In genomic region chr7:106745811-106746210, GRCm38 (mm10) we compare ENCODE assay signal across 42 mouse cellular contexts. TPM values are rescaled to one million over a fixed set of nuclear protein-coding genes. Genes with fewer than 3 reads are reported as not detected.
"Had no signal": no experiment of that assay in that cellular context is flagged by ENCODE, and none has a peak within 500 bp of the region (broad histone marks: within the 10 kb centered on the region; RNA-seq: fewer than 3 reads in every experiment).

No protein-coding gene starts in this region.

- H3K9ac ChIP-seq: heart, embryonic 12.5 days; hindbrain, embryonic 12.5 days; hindbrain, embryonic 14.5 days; intestine, embryonic 15.5 days; limb, embryonic 12.5 days; liver, embryonic 13.5 days; liver, embryonic 15.5 days had no signal

- H3K4me1 ChIP-seq: heart, embryonic 10.5 days; heart, embryonic 12.5 days; hindbrain, embryonic 10.5 days; hindbrain, embryonic 12.5 days; intestine, embryonic 15.5 days; limb, embryonic 10.5 days; limb, embryonic 12.5 days; liver, embryonic 13.5 days; liver, embryonic 15.5 days had no signal

- H3K36me3 ChIP-seq: heart, embryonic 10.5 days; heart, embryonic 12.5 days; hindbrain, embryonic 10.5 days; hindbrain, embryonic 12.5 days; intestine, embryonic 15.5 days; limb, embryonic 10.5 days; limb, embryonic 12.5 days; liver, embryonic 13.5 days; liver, embryonic 15.5 days had no signal

- H3K9me3 ChIP-seq: heart, embryonic 10.5 days; hindbrain, embryonic 10.5 days; hindbrain, embryonic 12.5 days; intestine, embryonic 15.5 days; limb, embryonic 10.5 days; limb, embryonic 12.5 days; liver, embryonic 13.5 days; liver, embryonic 15.5 days had no signal

- H3K4me3 ChIP-seq: heart, embryonic 10.5 days; heart, embryonic 12.5 days; hindbrain, embryonic 10.5 days; hindbrain, embryonic 12.5 days; intestine, embryonic 15.5 days; left cerebral cortex, adult 2 months; limb, embryonic 10.5 days; limb, embryonic 12.5 days; liver, embryonic 13.5 days; liver, embryonic 15.5 days had no signal

- H3K27ac ChIP-seq: heart, embryonic 10.5 days; hindbrain, embryonic 10.5 days; hindbrain, embryonic 12.5 days; hindbrain, embryonic 14.5 days; intestine, embryonic 15.5 days; left cerebral cortex, adult 2 months; limb, embryonic 10.5 days; limb, embryonic 12.5 days; liver, embryonic 13.5 days; liver, embryonic 15.5 days had no signal

- DNase-seq: gastrocnemius, postnatal 14 days; gastrocnemius, postnatal 36 days; heart, adult 11 months; heart, postnatal 10 days; heart, postnatal 4 days; kidney, adult 18-20 months; kidney, postnatal 10 days; kidney, postnatal 36 days; layer of hippocampus, adult 9-11 months; layer of hippocampus, postnatal 36 days; liver; liver, embryonic 13.5 days had no signal

- H3K27me3 ChIP-seq: heart, embryonic 12.5 days; hindbrain, embryonic 12.5 days; intestine, embryonic 15.5 days; limb, embryonic 12.5 days; liver, embryonic 13.5 days; liver, embryonic 15.5 days had no signal

RNA-seq across cellular contexts. Expression of gene Olfr697, which starts 3.6 kb away (rescaled TPM):
- total RNA-seq: gastrocnemius, adult 18-20 months; gastrocnemius, adult 8-10 months; gastrocnemius, postnatal 14 days; gastrocnemius, postnatal 36 days; heart, adult 8-10 months; heart, postnatal 10 days; heart, postnatal 25 days; heart, postnatal 4 days; layer of hippocampus, adult 18-20 months; layer of hippocampus, adult 8-10 months; layer of hippocampus, postnatal 14 days; layer of hippocampus, postnatal 36 days; left cerebral cortex, adult 2 months; left cerebral cortex, postnatal 14 days; left cerebral cortex, postnatal 36 days had no signal
- polyA plus RNA-seq: gonadal fat pad, adult 2 months; heart, embryonic 10.5 days; heart, embryonic 12.5 days; heart, embryonic 14.5 days; heart, embryonic 16.5 days; hindbrain, embryonic 10.5 days; hindbrain, embryonic 12.5 days; hindbrain, embryonic 14.5 days; hindbrain, embryonic 16.5 days; inflammation-experienced regulatory T-cells, adult 6 months; intestine, embryonic 15.5 days; intestine, postnatal 0 days; kidney, embryonic 14.5 days; kidney, embryonic 16.5 days; large intestine, adult 2 months; limb, embryonic 10.5 days; limb, embryonic 12.5 days; limb, embryonic 14.5 days; liver, embryonic 11.5 days; liver, embryonic 13.5 days; liver, embryonic 15.5 days had no signal

RNA-seq across cellular contexts. Expression of gene Olfr698, which starts 9.4 kb away (rescaled TPM):
- total RNA-seq: gastrocnemius, adult 18-20 months; gastrocnemius, adult 8-10 months; gastrocnemius, postnatal 14 days; gastrocnemius, postnatal 36 days; heart, adult 8-10 months; heart, postnatal 10 days; heart, postnatal 25 days; heart, postnatal 4 days; layer of hippocampus, adult 18-20 months; layer of hippocampus, adult 8-10 months; layer of hippocampus, postnatal 14 days; layer of hippocampus, postnatal 36 days; left cerebral cortex, adult 2 months; left cerebral cortex, postnatal 14 days; left cerebral cortex, postnatal 36 days had no signal
- polyA plus RNA-seq: gonadal fat pad, adult 2 months; heart, embryonic 10.5 days; heart, embryonic 12.5 days; heart, embryonic 14.5 days; heart, embryonic 16.5 days; hindbrain, embryonic 10.5 days; hindbrain, embryonic 12.5 days; hindbrain, embryonic 14.5 days; hindbrain, embryonic 16.5 days; inflammation-experienced regulatory T-cells, adult 6 months; intestine, embryonic 15.5 days; intestine, postnatal 0 days; kidney, embryonic 14.5 days; kidney, embryonic 16.5 days; large intestine, adult 2 months; limb, embryonic 10.5 days; limb, embryonic 12.5 days; limb, embryonic 14.5 days; liver, embryonic 11.5 days; liver, embryonic 13.5 days; liver, embryonic 15.5 days had no signal

RNA-seq across cellular contexts. Expression of gene Olfr695, which starts 29.6 kb away (rescaled TPM):
- total RNA-seq: gastrocnemius, adult 18-20 months; gastrocnemius, adult 8-10 months; gastrocnemius, postnatal 14 days; gastrocnemius, postnatal 36 days; heart, adult 8-10 months; heart, postnatal 10 days; heart, postnatal 25 days; heart, postnatal 4 days; layer of hippocampus, adult 18-20 months; layer of hippocampus, adult 8-10 months; layer of hippocampus, postnatal 14 days; layer of hippocampus, postnatal 36 days; left cerebral cortex, adult 2 months; left cerebral cortex, postnatal 14 days; left cerebral cortex, postnatal 36 days had no signal
- polyA plus RNA-seq: gonadal fat pad, adult 2 months; heart, embryonic 10.5 days; heart, embryonic 12.5 days; heart, embryonic 14.5 days; heart, embryonic 16.5 days; hindbrain, embryonic 10.5 days; hindbrain, embryonic 12.5 days; hindbrain, embryonic 14.5 days; hindbrain, embryonic 16.5 days; inflammation-experienced regulatory T-cells, adult 6 months; intestine, embryonic 15.5 days; intestine, postnatal 0 days; kidney, embryonic 14.5 days; kidney, embryonic 16.5 days; large intestine, adult 2 months; limb, embryonic 10.5 days; limb, embryonic 12.5 days; limb, embryonic 14.5 days; liver, embryonic 11.5 days; liver, embryonic 13.5 days; liver, embryonic 15.5 days had no signal

RNA-seq across cellular contexts. Expression of gene Olfr699, which starts 47.2 kb away (rescaled TPM):
- total RNA-seq: gastrocnemius, adult 18-20 months; gastrocnemius, adult 8-10 months; gastrocnemius, postnatal 14 days; gastrocnemius, postnatal 36 days; heart, adult 8-10 months; heart, postnatal 10 days; heart, postnatal 25 days; heart, postnatal 4 days; layer of hippocampus, adult 18-20 months; layer of hippocampus, adult 8-10 months; layer of hippocampus, postnatal 14 days; layer of hippocampus, postnatal 36 days; left cerebral cortex, adult 2 months; left cerebral cortex, postnatal 14 days; left cerebral cortex, postnatal 36 days had no signal
- polyA plus RNA-seq: gonadal fat pad, adult 2 months; heart, embryonic 10.5 days; heart, embryonic 12.5 days; heart, embryonic 14.5 days; heart, embryonic 16.5 days; hindbrain, embryonic 10.5 days; hindbrain, embryonic 12.5 days; hindbrain, embryonic 14.5 days; hindbrain, embryonic 16.5 days; intestine, embryonic 15.5 days; intestine, postnatal 0 days; kidney, embryonic 14.5 days; kidney, embryonic 16.5 days; large intestine, adult 2 months; limb, embryonic 10.5 days; limb, embryonic 12.5 days; limb, embryonic 14.5 days; liver, embryonic 11.5 days; liver, embryonic 13.5 days; liver, embryonic 15.5 days had no signal

RNA-seq across cellular contexts. Expression of gene Olfr694, which starts 54.2 kb away (rescaled TPM):
- total RNA-seq: gastrocnemius, adult 18-20 months; gastrocnemius, adult 8-10 months; gastrocnemius, postnatal 14 days; gastrocnemius, postnatal 36 days; heart, adult 8-10 months; heart, postnatal 10 days; heart, postnatal 25 days; heart, postnatal 4 days; layer of hippocampus, adult 18-20 months; layer of hippocampus, adult 8-10 months; layer of hippocampus, postnatal 14 days; layer of hippocampus, postnatal 36 days; left cerebral cortex, adult 2 months; left cerebral cortex, postnatal 14 days; left cerebral cortex, postnatal 36 days had no signal
- polyA plus RNA-seq: gonadal fat pad, adult 2 months; heart, embryonic 10.5 days; heart, embryonic 12.5 days; heart, embryonic 14.5 days; heart, embryonic 16.5 days; hindbrain, embryonic 10.5 days; hindbrain, embryonic 12.5 days; hindbrain, embryonic 14.5 days; hindbrain, embryonic 16.5 days; inflammation-experienced regulatory T-cells, adult 6 months; intestine, embryonic 15.5 days; intestine, postnatal 0 days; kidney, embryonic 14.5 days; kidney, embryonic 16.5 days; large intestine, adult 2 months; limb, embryonic 10.5 days; limb, embryonic 12.5 days; limb, embryonic 14.5 days; liver, embryonic 11.5 days; liver, embryonic 13.5 days; liver, embryonic 15.5 days had no signal
